Mouse (Mus musculus) limb, embryonic 11.5 days (tissue): ENCODE data around the gene Arhgef7. TPM values are rescaled to one million over a fixed set of nuclear protein-coding genes. Genes with fewer than 3 reads are reported as not detected.

Experiments used
- ATAC-seq: fragments of 200-750 bp; cut with Nextera tagmentation; 2 replicates; pipeline ENCODE4 v1.8.0; 2017; ENCODE audit warnings: low read depth; ENCODE audit not compliant: insufficient number of reproducible peaks, low FRiP score, low TSS enrichment
- DNase-seq: peaks from one replicate; pipeline ENCODE4 v3.0.0-alpha.2; 2015; ENCODE audit warnings: low spot score
- H3K27ac ChIP-seq: fragments of 300-500 bp; sonication (generic); replicated peaks from 2 replicates; pipeline ENCODE4 v1.5.1; 2014; ENCODE audit warnings: low read depth, mild to moderate bottlenecking, low read length
- H3K27me3 ChIP-seq: fragments of 300-500 bp; sonication (generic); 2 replicates; pipeline ENCODE4 v1.6.1; 2014; ENCODE audit warnings: mild to moderate bottlenecking, low read length, mixed read lengths; ENCODE audit not compliant: control insufficient read depth, insufficient read depth
- H3K36me3 ChIP-seq: fragments of 300-500 bp; sonication (generic); 2 replicates; pipeline ENCODE4 v1.6.1; 2014; ENCODE audit warnings: mild to moderate bottlenecking, low read length, moderate library complexity, mixed read lengths; ENCODE audit not compliant: control insufficient read depth, insufficient read depth
- H3K4me1 ChIP-seq: fragments of 300-500 bp; sonication (generic); 2 replicates; pipeline ENCODE4 v1.6.1; 2014; ENCODE audit warnings: low read length, mixed read lengths; ENCODE audit not compliant: control insufficient read depth, insufficient read depth
- H3K4me2 ChIP-seq: fragments of 300-500 bp; sonication (generic); 2 replicates; pipeline ENCODE4 v1.6.1; 2014; ENCODE audit warnings: low read depth, mild to moderate bottlenecking, moderate library complexity; ENCODE audit not compliant: severe bottlenecking
- H3K4me3 ChIP-seq: fragments of 300-500 bp; sonication (generic); 2 replicates; pipeline ENCODE4 v1.5.1; 2014; ENCODE audit warnings: low read depth, low read length
- H3K9ac ChIP-seq: fragments of 300-500 bp; sonication (generic); 2 replicates; pipeline ENCODE4 v1.6.1; 2014; ENCODE audit warnings: mild to moderate bottlenecking, low read length
- H3K9me3 ChIP-seq: fragments of 300-500 bp; sonication (generic); 2 replicates; pipeline ENCODE4 v1.6.1; 2016; ENCODE audit warnings: low read length; ENCODE audit not compliant: control insufficient read depth
- WGBS: fragments of 180-500 bp; shearing (Covaris S2); extraction: QIAGEN DNeasy Blood & Tissue Kit; methylation state at CpG from one replicate; pipeline ENCODE4 v1.1.7; 2014; 5-methylcytosine and 5-hydroxymethylcytosine counted together
- polyA plus RNA-seq: library from polyadenylated mRNA; unstranded; fragments of >200 nt; fragmentation: Nextera tagmentation; extraction: Ambion mirVana; gene quantifications from 2 replicates; pipeline ENCODE4 v1.2.1, GENCODE M21; 2014

Gene Arhgef7
- polyA plus RNA-seq, 1 experiment from 2014 or later = 52.0 TPM

- whole genome bisulfite sequencing = 90% methylated on average over 12 of the region's 12 CpGs
- no peak overlapping the region for H3K4me2 ChIP-seq
- DNase-seq = no peak
- no peak overlapping the region for H3K27ac ChIP-seq
- H3K4me3 ChIP-seq = no peak overlapping the region
- H3K9me3 ChIP-seq = no peaks in the 10 kb centered on the region
- no peaks in the 10 kb centered on the region for H3K36me3 ChIP-seq
- H3K9ac ChIP-seq = no peak overlapping the region
- no peaks in the 10 kb centered on the region for H3K4me1 ChIP-seq
- no peak for ATAC-seq
- no peaks in the 10 kb centered on the region for H3K27me3 ChIP-seq
Measured at GRCm38 (mm10) chr8:11705818-11706217, 21.7 kb upstream of the Arhgef7 start.

GRCm38 (mm10) chr8:11707701-11708100 lies 19.8 kb upstream of the Arhgef7 start:
- 24% methylated on average over 3 of the region's 3 CpGs for WGBS
- H3K9me3 ChIP-seq = no peaks in the 10 kb centered on the region
- H3K27ac ChIP-seq = no peak overlapping the region
- DNase-seq = no peak
- H3K27me3 ChIP-seq = no peaks in the 10 kb centered on the region
- H3K9ac ChIP-seq = no peak overlapping the region; the same call in 1 of the 2 replicates
- no peak for ATAC-seq
- no peak overlapping the region for H3K4me3 ChIP-seq
- H3K36me3 ChIP-seq = no peaks in the 10 kb centered on the region
- no peaks in the 10 kb centered on the region for H3K4me1 ChIP-seq
- no peak overlapping the region for H3K4me2 ChIP-seq

DNA sequence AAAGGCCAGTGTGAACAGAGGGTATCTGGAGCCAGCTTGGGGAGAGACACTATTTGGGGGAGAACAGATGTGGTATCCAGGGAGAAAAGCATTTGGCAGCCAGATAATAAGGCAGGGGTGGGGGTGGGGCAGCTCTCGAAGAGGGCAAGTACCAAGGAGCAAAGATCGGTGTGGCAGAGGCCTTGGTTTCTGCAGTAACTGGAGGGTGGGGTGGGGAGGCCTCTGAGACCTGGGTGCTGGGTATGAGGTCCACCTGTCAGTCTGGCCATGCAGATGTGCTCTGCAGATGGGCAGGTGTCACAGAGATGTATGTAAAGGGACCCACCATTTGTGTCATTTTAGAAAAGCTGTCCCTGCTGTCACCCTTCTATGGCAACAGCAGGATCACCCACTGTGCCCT lies 18.7 kb upstream of the Arhgef7 start:
- no peak for ATAC-seq

GRCm38 (mm10) chr8:11709542-11709941 lies 18.0 kb upstream of the Arhgef7 start:
- no peaks in the 10 kb centered on the region for H3K9me3 ChIP-seq
- H3K9ac ChIP-seq = no peak overlapping the region
- no peaks in the 10 kb centered on the region for H3K27me3 ChIP-seq
- no peak overlapping the region for H3K27ac ChIP-seq
- WGBS = 84% methylated on average over 3 of the region's 3 CpGs
- ATAC-seq (no peak), DNase-seq (no peak)
- no peaks in the 10 kb centered on the region for H3K4me1 ChIP-seq
- no peaks in the 10 kb centered on the region for H3K36me3 ChIP-seq
- no peak overlapping the region for H3K4me2 ChIP-seq
- no peak overlapping the region for H3K4me3 ChIP-seq

More for the DNA sequence above, 18.7 kb upstream of the Arhgef7 start:
- H3K27me3 ChIP-seq = no peaks in the 10 kb centered on the region
- no peaks in the 10 kb centered on the region for H3K4me1 ChIP-seq
- no peak overlapping the region for H3K4me3 ChIP-seq
- H3K36me3 ChIP-seq = no peaks in the 10 kb centered on the region
- no peaks in the 10 kb centered on the region for H3K9me3 ChIP-seq
- H3K27ac ChIP-seq = no peak overlapping the region
- H3K4me2 ChIP-seq = no peak overlapping the region
- 52% methylated on average over 2 of the region's 2 CpGs for WGBS
- H3K9ac ChIP-seq = no peak overlapping the region
- no peak for DNase-seq

DNA sequence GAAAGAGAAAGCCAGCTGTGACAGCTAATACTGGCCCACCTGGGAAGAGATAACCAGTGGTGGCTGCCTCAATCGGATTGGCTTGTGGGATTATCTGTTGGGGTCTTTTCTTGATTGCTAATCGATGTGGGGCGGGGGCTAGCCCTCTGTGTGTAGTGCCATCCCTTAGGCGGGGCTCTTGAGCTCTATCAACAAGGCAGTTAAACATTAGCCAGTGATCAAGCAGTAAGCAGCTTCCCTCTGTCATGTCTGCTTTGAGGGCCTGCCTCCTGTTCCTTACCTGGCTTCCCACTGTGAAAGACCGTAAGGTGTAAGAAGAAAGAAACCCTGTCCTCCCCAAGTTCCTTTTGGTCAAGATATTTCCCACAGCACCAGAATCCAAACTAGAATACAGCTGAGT lies 17.1 kb upstream of the Arhgef7 start:
- H3K4me1 ChIP-seq = no peaks in the 10 kb centered on the region
- no peak overlapping the region for H3K4me2 ChIP-seq
- H3K36me3 ChIP-seq = no peaks in the 10 kb centered on the region
- H3K4me3 ChIP-seq = no peak overlapping the region
- no peaks in the 10 kb centered on the region for H3K27me3 ChIP-seq
- no peaks in the 10 kb centered on the region for H3K9me3 ChIP-seq
- H3K9ac ChIP-seq = no peak overlapping the region
- ATAC-seq (no peak), DNase-seq (no peak)
- 62% methylated on average over 5 of the region's 5 CpGs for WGBS
- H3K27ac ChIP-seq = no peak overlapping the region

- no peak overlapping the region for H3K27ac ChIP-seq
- no peaks in the 10 kb centered on the region for H3K36me3 ChIP-seq
- ATAC-seq (no peak), DNase-seq (peak; percentile 54)
- no peak overlapping the region for H3K9ac ChIP-seq
- H3K4me1 ChIP-seq = no peaks in the 10 kb centered on the region
- no peaks in the 10 kb centered on the region; the same call in 1 of the 2 replicates for H3K9me3 ChIP-seq
- H3K27me3 ChIP-seq = no peaks in the 10 kb centered on the region
- no peak overlapping the region for H3K4me2 ChIP-seq
- no peak overlapping the region for H3K4me3 ChIP-seq
- WGBS = 82% methylated on average over 6 of the region's 6 CpGs
Measured at GRCm38 (mm10) chr8:11712244-11712643, 15.3 kb upstream of the Arhgef7 start.

DNA sequence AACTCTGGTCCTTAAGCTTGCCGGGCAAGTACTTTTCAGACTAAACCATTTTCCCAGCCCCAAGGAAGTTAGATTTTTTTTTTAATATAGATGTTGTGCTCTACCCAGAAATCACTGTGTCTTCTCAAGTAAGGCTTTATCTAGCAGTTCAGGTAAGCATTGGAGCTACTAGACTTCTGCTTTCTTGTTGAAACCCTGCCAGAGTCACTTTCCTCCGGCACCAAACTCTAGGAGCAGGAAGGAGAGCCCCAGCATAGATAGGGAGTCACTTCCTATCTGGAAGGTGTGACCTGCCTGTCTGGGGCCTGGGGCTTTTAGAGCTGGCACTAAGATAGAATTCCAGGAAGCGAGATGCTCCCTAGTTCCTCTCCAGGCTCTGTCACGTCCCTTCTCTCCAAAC lies 10.3 kb upstream of the Arhgef7 start:
- Histone ChIP-seq H3K4me1 (no peaks in the 10 kb centered on the region), H3K4me2 (no peak overlapping the region), H3K36me3 (no peaks in the 10 kb centered on the region), H3K9me3 (no peaks in the 10 kb centered on the region; the same call in 1 of the 2 replicates), H3K9ac (no peak overlapping the region), H3K27ac (no peak overlapping the region), H3K4me3 (no peak overlapping the region), H3K27me3 (no peaks in the 10 kb centered on the region)
- DNase-seq = no peak
- ATAC-seq = no peak
- 78% methylated on average over 4 of the region's 4 CpGs for WGBS

DNA sequence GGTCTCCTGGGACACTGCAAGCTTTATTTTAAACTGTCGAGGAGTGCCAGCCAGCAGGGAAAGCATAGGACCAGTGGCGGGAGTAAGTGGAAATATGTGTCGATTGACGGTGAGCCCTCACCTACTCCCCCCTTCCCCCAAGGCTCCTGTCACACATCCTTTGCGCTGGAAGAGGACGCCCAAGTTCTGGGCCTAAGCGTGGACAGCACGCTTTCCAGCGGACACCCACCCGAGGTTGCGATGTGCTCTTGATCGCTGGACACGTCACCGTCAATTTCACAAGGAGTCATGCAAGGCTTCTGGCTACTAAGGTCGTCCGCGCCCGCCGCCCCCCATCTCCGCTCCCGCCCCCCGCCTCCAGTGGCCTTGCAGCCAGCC lies 259 bp upstream of the Arhgef7 start:
- under 1% methylated on average over 22 of the region's 22 CpGs for WGBS
- peak overlapping the region; percentile 93 for H3K9ac ChIP-seq
- H3K4me2 ChIP-seq = peak overlapping the region; percentile 64
- peaks cover 26% of the 10 kb centered on the region for H3K4me1 ChIP-seq
- peak overlapping the region; percentile 72 for H3K4me3 ChIP-seq
- no peak overlapping the region for H3K27ac ChIP-seq
- H3K9me3 ChIP-seq = no peaks in the 10 kb centered on the region
- peaks cover 4% of the 10 kb centered on the region for H3K27me3 ChIP-seq
- DNase-seq = peak; percentile 67
- 0 out of 2 replicates have a peak, but pooled peaks have one; percentile 10 for ATAC-seq
- no peaks in the 10 kb centered on the region for H3K36me3 ChIP-seq
